Mouse (Mus musculus) midbrain, embryonic 11.5 days (tissue): Measurements from ENCODE around the gene Nek4. TPM values are rescaled to one million over a fixed set of nuclear protein-coding genes. Genes with fewer than 3 reads are reported as not detected.

Experiments used
- ATAC-seq: fragments of 200-750 bp; cut with Nextera tagmentation; 2 replicates; pipeline ENCODE4 v1.8.0; 2017; ENCODE audit warnings: moderate TSS enrichment, moderate library complexity; ENCODE audit not compliant: low FRiP score
- DNase-seq: peaks from one replicate; pipeline ENCODE4 v3.0.0; 2015; ENCODE audit warnings: low spot score; ENCODE audit errors: missing footprints
- H3K27ac ChIP-seq: fragments of 300-500 bp; sonication (generic); 2 replicates; pipeline ENCODE4 v1.5.1; 2014; ENCODE audit warnings: low read depth, low read length
- H3K27me3 ChIP-seq: fragments of 300-500 bp; sonication (generic); 2 replicates; pipeline ENCODE4 v1.6.1; 2014; ENCODE audit warnings: mild to moderate bottlenecking, low read length, moderate library complexity, mixed read lengths; ENCODE audit not compliant: control insufficient read depth, insufficient read depth
- H3K36me3 ChIP-seq: fragments of 300-500 bp; sonication (generic); 2 replicates; pipeline ENCODE4 v1.6.1; 2014; ENCODE audit warnings: mild to moderate bottlenecking, low read length, moderate library complexity, mixed read lengths; ENCODE audit not compliant: control insufficient read depth, insufficient read depth
- H3K4me1 ChIP-seq: fragments of 300-500 bp; sonication (generic); 2 replicates; pipeline ENCODE4 v1.6.1; 2014; ENCODE audit warnings: low read length; ENCODE audit not compliant: control insufficient read depth, insufficient read depth
- H3K4me2 ChIP-seq: fragments of 300-500 bp; sonication (generic); 2 replicates; pipeline ENCODE4 v1.6.1; 2014; ENCODE audit warnings: mild to moderate bottlenecking, moderate library complexity
- H3K4me3 ChIP-seq: fragments of 300-500 bp; sonication (generic); 2 replicates; pipeline ENCODE4 v1.5.1; 2014; ENCODE audit warnings: low read depth, low read length
- H3K9ac ChIP-seq: fragments of 300-500 bp; sonication (generic); 2 replicates; pipeline ENCODE4 v1.6.1; 2014; ENCODE audit warnings: low read length
- H3K9me3 ChIP-seq: fragments of 300-500 bp; sonication (generic); 2 replicates; pipeline ENCODE4 v1.6.1; 2016; ENCODE audit warnings: low read length; ENCODE audit not compliant: control insufficient read depth
- WGBS: fragments of 180-500 bp; shearing (Covaris S2); extraction: QIAGEN DNeasy Blood & Tissue Kit; methylation state at CpG from one replicate; pipeline ENCODE4 v1.1.7; 2014; 5-methylcytosine and 5-hydroxymethylcytosine counted together
- polyA plus RNA-seq: library from polyadenylated mRNA; unstranded; fragments of >200 nt; fragmentation: Nextera tagmentation; extraction: Ambion mirVana; gene quantifications from 2 replicates; pipeline ENCODE4 v1.2.1, GENCODE M21; 2014

Nek4 gene
- polyA plus RNA-seq, 1 experiment from 2014 or later, result 19.2 TPM

DNA sequence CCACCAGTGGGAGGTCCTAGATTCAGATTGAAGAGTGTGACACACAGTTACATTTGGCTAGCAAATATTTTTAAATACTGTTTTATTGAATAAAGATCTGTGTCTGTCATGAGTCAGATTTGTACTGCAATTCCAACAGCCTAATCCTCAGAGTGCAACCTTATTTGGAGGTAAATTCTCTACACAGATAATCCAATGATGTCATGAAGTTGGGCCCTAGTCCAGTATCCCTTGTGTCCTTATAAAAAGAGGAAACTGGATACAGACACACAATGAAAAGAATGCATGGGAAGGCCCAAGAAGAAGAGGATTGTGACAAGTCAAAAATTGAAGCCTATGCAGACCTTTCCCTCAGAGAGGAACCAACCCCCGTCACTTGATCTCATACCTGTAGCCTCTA lies 34.7 kb upstream of the Nek4 start:
- H3K4me1 ChIP-seq, result no peaks in the 10 kb centered on the region
- DNase-seq, result no peak
- H3K27me3 ChIP-seq, result no peaks in the 10 kb centered on the region
- H3K4me3 ChIP-seq, result no peak overlapping the region
- H3K27ac ChIP-seq, result no peak overlapping the region
- no peak overlapping the region for H3K9ac ChIP-seq
- WGBS, result 88% methylated on average over 1 of the region's 1 CpGs
- ATAC-seq, result no peak
- no peak overlapping the region for H3K4me2 ChIP-seq
- no peaks in the 10 kb centered on the region for H3K36me3 ChIP-seq
- H3K9me3 ChIP-seq, result no peaks in the 10 kb centered on the region

GRCm38 (mm10) chr14:30922053-30922670 lies 29.0 kb upstream of the Nek4 start:
- Histone ChIP-seq H3K27ac (no peak overlapping the region), H3K9ac (no peak overlapping the region), H3K4me1 (no peaks in the 10 kb centered on the region), H3K9me3 (no peaks in the 10 kb centered on the region), H3K4me3 (no peak overlapping the region), H3K27me3 (no peaks in the 10 kb centered on the region), H3K4me2 (no peak overlapping the region), H3K36me3 (no peaks in the 10 kb centered on the region)
- ATAC-seq (0 out of 2 replicates have a peak, but pooled peaks have one; percentile 24), DNase-seq (no peak)
- WGBS, result 66% methylated on average over 8 of the region's 8 CpGs

- Histone ChIP-seq H3K36me3 (no peaks in the 10 kb centered on the region), H3K4me1 (no peaks in the 10 kb centered on the region), H3K4me2 (no peak within 1 kb of the TSS), H3K4me3 (no peak within 1 kb of the TSS), H3K27me3 (no peaks in the 10 kb centered on the region), H3K27ac (no peak within 1 kb of the TSS), H3K9ac (no peak within 1 kb of the TSS), H3K9me3 (no peaks in the 10 kb centered on the region)
- ATAC-seq (no peak), DNase-seq (no peak)
- WGBS, result 76% methylated on average over 6 of the region's 6 CpGs
These were observed 27.6 kb upstream of the Nek4 start, which contains the start of gene Itih3 for GRCm38 (mm10) chr14:30923375-30924105. TSS of gene Itih3 (minus strand) at chr14:30923760.

- H3K4me3 ChIP-seq, result no peak overlapping the region
- no peaks in the 10 kb centered on the region for H3K27me3 ChIP-seq
- ATAC-seq, result no peak
- no peak for DNase-seq
- no peaks in the 10 kb centered on the region for H3K9me3 ChIP-seq
- H3K4me1 ChIP-seq, result no peaks in the 10 kb centered on the region
- 87% methylated on average over 3 of the region's 3 CpGs for WGBS
- no peak overlapping the region for H3K27ac ChIP-seq
- no peak overlapping the region for H3K4me2 ChIP-seq
- no peak overlapping the region for H3K9ac ChIP-seq
- no peaks in the 10 kb centered on the region for H3K36me3 ChIP-seq
These were observed 25.7 kb upstream of the Nek4 start for GRCm38 (mm10) chr14:30925492-30925891.

DNA sequence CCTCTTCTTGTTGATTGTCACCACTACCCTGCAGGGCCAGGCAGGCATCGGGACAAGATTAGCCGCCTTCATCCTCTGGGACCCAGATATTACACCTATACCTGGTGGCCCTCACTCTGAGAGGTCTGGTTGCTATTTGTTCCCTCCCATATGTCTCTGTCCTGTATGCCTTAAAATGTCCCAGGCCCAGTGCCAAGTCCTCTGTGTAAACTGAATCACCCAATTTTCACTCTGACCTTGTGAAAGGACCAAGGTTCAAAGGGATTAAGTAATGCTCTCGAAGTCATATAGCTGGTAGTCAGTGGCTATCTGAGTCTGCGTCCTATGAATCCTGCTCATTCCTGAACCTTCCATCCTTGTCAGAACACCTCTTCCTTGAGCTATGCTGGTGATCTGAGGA lies 20.8 kb upstream of the Nek4 start:
- no peaks in the 10 kb centered on the region for H3K36me3 ChIP-seq
- H3K4me2 ChIP-seq, result no peak overlapping the region
- no peaks in the 10 kb centered on the region for H3K27me3 ChIP-seq
- no peak overlapping the region for H3K27ac ChIP-seq
- no peak for DNase-seq
- no peak for ATAC-seq
- H3K9me3 ChIP-seq, result no peaks in the 10 kb centered on the region
- H3K4me1 ChIP-seq, result no peaks in the 10 kb centered on the region
- no peak overlapping the region for H3K4me3 ChIP-seq
- no peak overlapping the region for H3K9ac ChIP-seq
- WGBS, result 88% methylated on average over 4 of the region's 4 CpGs

DNA sequence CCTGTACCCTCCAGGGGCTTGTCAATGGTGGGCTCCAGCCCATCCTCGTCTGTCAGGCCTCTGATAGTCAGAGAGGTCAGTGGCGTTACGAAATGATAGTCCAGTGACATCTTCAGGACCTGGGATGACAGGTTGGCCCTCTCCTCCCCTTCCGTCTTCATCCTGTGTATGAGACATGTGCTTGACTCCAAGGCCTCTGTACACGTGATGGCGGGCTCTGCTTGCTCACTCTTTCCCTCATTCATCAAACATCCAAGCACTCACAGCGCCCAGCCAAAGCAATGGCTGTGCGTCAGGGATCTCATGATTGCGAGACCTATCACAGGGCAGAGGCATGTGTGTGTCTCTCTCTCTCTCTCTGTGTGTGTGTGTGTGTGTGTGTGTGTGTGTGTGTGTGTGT lies 17.8 kb upstream of the Nek4 start:
- Histone ChIP-seq H3K4me3 (no peak overlapping the region), H3K27me3 (no peaks in the 10 kb centered on the region), H3K9ac (no peak overlapping the region), H3K36me3 (no peaks in the 10 kb centered on the region), H3K4me2 (no peak overlapping the region), H3K4me1 (no peaks in the 10 kb centered on the region), H3K9me3 (no peaks in the 10 kb centered on the region), H3K27ac (no peak overlapping the region)
- DNase-seq (no peak), ATAC-seq (no peak)
- 92% methylated on average over 9 of the region's 9 CpGs for WGBS

DNA sequence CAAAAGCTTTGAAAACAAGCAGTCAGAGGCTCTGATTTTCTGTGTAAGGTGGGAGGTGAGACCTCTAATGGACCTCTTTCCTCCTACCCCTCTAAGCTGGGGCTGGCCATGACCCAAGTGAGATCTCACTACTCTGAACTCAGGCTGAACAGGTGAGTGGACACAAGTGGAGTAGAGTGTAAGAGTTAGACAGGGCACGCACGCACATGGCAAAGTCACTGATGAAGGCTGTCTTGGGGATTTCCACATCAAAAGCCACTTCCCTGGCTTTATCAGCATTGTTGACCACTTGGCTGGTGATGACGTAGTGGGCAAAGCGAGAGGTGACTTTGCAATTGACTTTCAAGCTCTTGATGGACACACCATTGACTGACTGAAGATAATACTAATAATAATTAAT lies 8.9 kb upstream of the Nek4 start:
- no peak for DNase-seq
- WGBS, result 92% methylated on average over 4 of the region's 4 CpGs
- H3K36me3 ChIP-seq, result no peaks in the 10 kb centered on the region

GRCm38 (mm10) chr14:30943038-30943437 lies 8.1 kb upstream of the Nek4 start, which contains the start of gene Itih1:
TSS of gene Itih1 (minus strand) at chr14:30943289.
- DNase-seq (no peak), ATAC-seq (no peak)
- Histone ChIP-seq H3K36me3 (no peaks in the 10 kb centered on the region), H3K27ac (no peak within 1 kb of the TSS), H3K4me2 (no peak within 1 kb of the TSS), H3K27me3 (no peaks in the 10 kb centered on the region), H3K9ac (no peak within 1 kb of the TSS), H3K4me3 (no peak within 1 kb of the TSS), H3K9me3 (no peaks in the 10 kb centered on the region), H3K4me1 (no peaks in the 10 kb centered on the region)
- 88% methylated on average over 7 of the region's 7 CpGs for WGBS

More for the DNA sequence above, 8.9 kb upstream of the Nek4 start:
- no peak overlapping the region for H3K27ac ChIP-seq
- no peak overlapping the region for H3K9ac ChIP-seq
- no peak for ATAC-seq
- no peaks in the 10 kb centered on the region for H3K4me1 ChIP-seq
- H3K27me3 ChIP-seq, result no peaks in the 10 kb centered on the region
- no peak overlapping the region for H3K4me3 ChIP-seq
- no peak overlapping the region for H3K4me2 ChIP-seq
- H3K9me3 ChIP-seq, result no peaks in the 10 kb centered on the region

DNA sequence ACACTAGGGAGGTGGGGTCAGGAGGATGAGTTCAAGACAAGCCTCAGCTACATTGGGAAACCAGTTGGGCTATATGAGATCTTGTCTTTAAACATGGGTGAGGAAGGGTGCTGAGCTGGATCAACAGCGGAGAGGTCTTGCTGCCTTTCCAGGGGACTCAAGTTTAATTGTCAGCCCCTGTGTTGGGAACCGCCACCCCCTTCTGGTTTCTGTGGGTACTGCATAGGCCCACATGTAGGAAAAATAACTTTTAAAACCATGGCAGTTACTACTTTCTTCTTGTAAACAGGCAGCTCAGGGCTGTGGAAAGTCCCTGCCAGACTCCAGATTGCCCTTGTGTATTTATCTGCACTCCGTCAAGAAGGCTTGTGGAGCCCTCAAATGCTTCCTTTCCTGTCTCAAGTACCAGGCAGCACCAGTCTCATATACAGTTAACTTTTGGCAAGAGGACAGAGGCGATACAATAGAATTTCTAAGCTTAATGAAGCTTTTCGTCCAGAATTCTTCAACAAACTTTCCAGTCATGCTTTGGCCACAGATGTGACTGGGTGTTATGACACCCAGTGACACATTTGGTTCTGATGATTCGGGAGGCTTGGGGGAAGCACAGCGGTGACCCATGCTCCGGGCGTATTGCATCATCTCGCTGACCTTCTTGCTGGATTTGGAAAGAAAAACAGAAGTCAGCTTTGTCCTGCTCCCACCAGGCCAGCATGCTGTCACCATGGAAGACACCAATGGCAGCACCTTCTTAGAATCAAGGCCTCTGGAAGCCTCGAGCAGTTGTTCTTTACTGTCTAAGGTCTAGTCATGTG lies 7.1 kb upstream of the Nek4 start:
- no peaks in the 10 kb centered on the region for H3K9me3 ChIP-seq
- H3K9ac ChIP-seq, result no peak overlapping the region
- no peaks in the 10 kb centered on the region for H3K27me3 ChIP-seq
- DNase-seq (peak; percentile 93), ATAC-seq (no peak)
- no peak overlapping the region for H3K27ac ChIP-seq
- H3K4me1 ChIP-seq, result no peaks in the 10 kb centered on the region
- 70% methylated on average over 11 of the region's 11 CpGs for WGBS
- H3K4me2 ChIP-seq, result no peak overlapping the region
- no peaks in the 10 kb centered on the region for H3K36me3 ChIP-seq
- H3K4me3 ChIP-seq, result no peak overlapping the region
